ENCODE assay signal across 8 mouse cellular contexts in genomic region chr5:108262722-108263121, GRCm38 (mm10). TPM values are rescaled to one million over a fixed set of nuclear protein-coding genes. Genes with fewer than 3 reads are reported as not detected.
DNase-seq lines count a peak whose midpoint lies in the region; ATAC-seq and TF ChIP-seq lines count a peak whose summit lies in the region.

No protein-coding gene starts in this region.

- no peak overlapping the region for H3K4me2 ChIP-seq in lung, embryonic 14.5 days
- H3K4me2 ChIP-seq in midbrain, postnatal 0 days (ENCODE audit: low read depth, low read length, poor library complexity, severe bottlenecking): no peak overlapping the region
- H3K4me2 ChIP-seq in heart, embryonic 11.5 days: no peak overlapping the region

- H3K27ac ChIP-seq in lung, embryonic 14.5 days (ENCODE audit: low read depth): no peak overlapping the region
- no peak overlapping the region for H3K27ac ChIP-seq in midbrain, postnatal 0 days (ENCODE audit: low read depth, low read length)
- no peak overlapping the region for H3K27ac ChIP-seq in heart, embryonic 11.5 days (ENCODE audit: low read depth, low read length)

- no peaks in the 10 kb centered on the region for H3K9me3 ChIP-seq in lung, embryonic 14.5 days (ENCODE audit: low read depth, low read length)
- no peaks in the 10 kb centered on the region for H3K9me3 ChIP-seq in midbrain, postnatal 0 days (ENCODE audit: low read length)
- no peaks in the 10 kb centered on the region for H3K9me3 ChIP-seq in heart, embryonic 11.5 days (replicated peaks; ENCODE audit: control insufficient read depth, low read length)

- no peak overlapping the region for H3K4me3 ChIP-seq in lung, embryonic 14.5 days (ENCODE audit: low read depth, low read length)
- no peak overlapping the region for H3K4me3 ChIP-seq in midbrain, postnatal 0 days (ENCODE audit: low read depth, low read length)
- no peak overlapping the region for H3K4me3 ChIP-seq in heart, embryonic 11.5 days (ENCODE audit: low read depth, low read length)

- H3K36me3 ChIP-seq in lung, embryonic 14.5 days (ENCODE audit: insufficient read depth): no peaks in the 10 kb centered on the region
- no peaks in the 10 kb centered on the region for H3K36me3 ChIP-seq in midbrain, postnatal 0 days (ENCODE audit: insufficient read depth, low read length)
- H3K36me3 ChIP-seq in heart, embryonic 11.5 days (ENCODE audit: control insufficient read depth, insufficient read depth, low read length): no peaks in the 10 kb centered on the region

- ATAC-seq in lung, embryonic 14.5 days (ENCODE audit: insufficient read depth): peak; percentile 52; the same call in 1 of the 2 replicates
- ATAC-seq in erythroid progenitor cell, adult 5-6 weeks (replicated peaks; ENCODE audit: low FRiP score, poor library complexity, severe bottlenecking): peak; percentile 66; the same call in 1 of the 2 replicates
- ATAC-seq in midbrain, postnatal 0 days (ENCODE audit: low FRiP score): peak; percentile 79
- no peak for ATAC-seq in heart, embryonic 11.5 days (replicated peaks; ENCODE audit: insufficient number of reproducible peaks, low FRiP score, low TSS enrichment)

- DNase-seq in lung, embryonic 14.5 days: no peak
- DNase-seq in lung, adult 18-20 months: no peak
- peak; percentile 75 for DNase-seq in c-Kit-positive CD71-positive TER-119-positive erythroid progenitor cells, embryonic 14.5 days (ENCODE audit: low spot score)
- peak; percentile 66 for DNase-seq in layer of hippocampus, adult 9-11 months
- peak; percentile 65 for DNase-seq in midbrain, postnatal 0 days (ENCODE audit: low spot score)
- DNase-seq in lung, postnatal 36 days: no peak

- H3K9ac ChIP-seq in lung, embryonic 14.5 days: no peak overlapping the region
- H3K9ac ChIP-seq in midbrain, postnatal 0 days (replicated peaks; ENCODE audit: low read length, poor library complexity, severe bottlenecking): no peak overlapping the region
- H3K9ac ChIP-seq in heart, embryonic 11.5 days (ENCODE audit: low read depth, low read length): no peak overlapping the region

- WGBS in lung, embryonic 14.5 days: 41% methylated on average over 4 of the region's 4 CpGs
- 45% methylated on average over 4 of the region's 4 CpGs for WGBS in midbrain, postnatal 0 days
- 28% methylated on average over 4 of the region's 4 CpGs for WGBS in heart, embryonic 11.5 days (ENCODE audit: insufficient replicate concordance)

- no peaks in the 10 kb centered on the region for H3K4me1 ChIP-seq in lung, embryonic 14.5 days (ENCODE audit: insufficient read depth)
- H3K4me1 ChIP-seq in midbrain, postnatal 0 days (ENCODE audit: insufficient read depth, low read length): no peaks in the 10 kb centered on the region
- peaks cover under 1% of the 10 kb centered on the region for H3K4me1 ChIP-seq in heart, embryonic 11.5 days (ENCODE audit: control insufficient read depth, insufficient read depth, low read length)

- H3K27me3 ChIP-seq in lung, embryonic 14.5 days (ENCODE audit: insufficient read depth, low read length): no peaks in the 10 kb centered on the region
- H3K27me3 ChIP-seq in midbrain, postnatal 0 days (ENCODE audit: insufficient read depth, low read length): no peaks in the 10 kb centered on the region
- no peaks in the 10 kb centered on the region for H3K27me3 ChIP-seq in heart, embryonic 11.5 days (ENCODE audit: control insufficient read depth, insufficient read depth, low read length)

- no peak for TF ChIP-seq CTCF in lung, embryonic 14.5 days (IDR thresholded peaks at IDR 0.05; ENCODE audit: low read depth)
- TF ChIP-seq CTCF in midbrain, postnatal 0 days (IDR thresholded peaks at IDR 0.05): no peak

RNA-seq across cellular contexts. Expression of gene Dr1, which starts 6.0 kb away (rescaled TPM):
- polyA plus RNA-seq in lung, embryonic 14.5 days (2014; fragmentation: Nextera tagmentation; extraction: Ambion mirVana): 44.2 and 46.6 TPM in 2 replicates
- total RNA-seq in erythroid progenitor cell, adult 5-6 weeks (2015; ENCODE audit: low replicate concordance): 40.7 and 42.2 TPM in 2 replicates
- total RNA-seq in erythroid progenitor cell, adult 5-6 weeks (2017; ENCODE audit: low replicate concordance): 23.1 and 27.9 TPM in 2 replicates
- 35.1 and 45.7 TPM in 2 replicates for total RNA-seq in midbrain, postnatal 0 days (2014; rRNA removed)
- polyA plus RNA-seq in midbrain, postnatal 0 days (2015; fragmentation: Nextera tagmentation; extraction: Ambion mirVana): 39.3 and 40.2 TPM in 2 replicates
- polyA plus RNA-seq in heart, embryonic 11.5 days (2014; fragmentation: Nextera tagmentation; extraction: Ambion mirVana): 32.8 and 36.5 TPM in 2 replicates

RNA-seq across cellular contexts. Expression of gene Pigg, which starts 49.7 kb away (rescaled TPM):
- polyA plus RNA-seq in lung, embryonic 14.5 days (2014; fragmentation: Nextera tagmentation; extraction: Ambion mirVana): 3.4 and 3.5 TPM in 2 replicates
- total RNA-seq in erythroid progenitor cell, adult 5-6 weeks (2015; ENCODE audit: low replicate concordance): 2.5 and 3.2 TPM in 2 replicates
- 2.7 and 4.5 TPM in 2 replicates for total RNA-seq in erythroid progenitor cell, adult 5-6 weeks (2017; ENCODE audit: low replicate concordance)
- 6.5 and 6.8 TPM in 2 replicates for total RNA-seq in midbrain, postnatal 0 days (2014; rRNA removed)
- 2.2 and 2.4 TPM in 2 replicates for polyA plus RNA-seq in midbrain, postnatal 0 days (2015; fragmentation: Nextera tagmentation; extraction: Ambion mirVana)
- polyA plus RNA-seq in heart, embryonic 11.5 days (2014; fragmentation: Nextera tagmentation; extraction: Ambion mirVana): 3.4 and 3.7 TPM in 2 replicates

Comparison
In these comparisons a context has a peak if more than half of its experiments do, and no peak if none do; other contexts are left out.
1. DNase-seq: peak in c-Kit-positive CD71-positive TER-119-positive erythroid progenitor cells, embryonic 14.5 days (single experiment), layer of hippocampus, adult 9-11 months (single experiment) and midbrain, postnatal 0 days (single experiment); none in lung, embryonic 14.5 days (single experiment), lung, adult 18-20 months (0 of 2) and lung, postnatal 36 days (single experiment).